In genomic region chr3:115758455-115758912, GRCm38 (mm10) we compare ENCODE assay signal across 8 mouse cellular contexts. TPM values are rescaled to one million over a fixed set of nuclear protein-coding genes. Genes with fewer than 3 reads are reported as not detected.
DNase-seq lines count a peak whose midpoint lies in the region; ATAC-seq and TF ChIP-seq lines count a peak whose summit lies in the region.

No protein-coding gene starts in this region.

- no peak overlapping the region for H3K27ac ChIP-seq in kidney, postnatal 0 days
- no peak overlapping the region for H3K27ac ChIP-seq in lung, embryonic 16.5 days (ENCODE audit: low read length)

- H3K9ac ChIP-seq in kidney, postnatal 0 days (ENCODE audit: low read depth, low read length): no peak overlapping the region
- H3K9ac ChIP-seq in lung, embryonic 16.5 days (ENCODE audit: low read length): no peak overlapping the region; the same call in 1 of the 2 replicates

- H3K4me2 ChIP-seq in kidney, postnatal 0 days (ENCODE audit: low read length): peak overlapping the region; percentile 41
- H3K4me2 ChIP-seq in lung, embryonic 16.5 days (ENCODE audit: low read depth, low read length): peak overlapping the region; percentile 46

- no peak for TF ChIP-seq CTCF in kidney, postnatal 0 days (IDR thresholded peaks at IDR 0.05; ENCODE audit: low read depth)

- intact Hi-C loops in heart, postnatal 14 days (cut with DNase I): no loop called here

- no peaks in the 10 kb centered on the region for H3K4me1 ChIP-seq in kidney, postnatal 0 days (replicated peaks; ENCODE audit: insufficient read depth, low read length)
- H3K4me1 ChIP-seq in lung, embryonic 16.5 days (replicated peaks; ENCODE audit: control insufficient read depth, insufficient read depth, low read length): peaks cover 10% of the 10 kb centered on the region

- DNase-seq in kidney, postnatal 0 days (ENCODE audit: low spot score): peak; percentile 21
- DNase-seq in kidney, adult 18-20 months: no peak
- peak; percentile 87 for DNase-seq in ZHBTc4 (ENCODE audit: low read depth, low spot score)
- peak; percentile 31 to 44 for DNase-seq in heart, postnatal 14 days
- DNase-seq in urinary bladder, adult 2 months (ENCODE audit: low spot score): no peak
- no peak for DNase-seq in frontal cortex, adult 2 months (ENCODE audit: extremely low spot score in 1 of 2, low spot score in 1 of 2)

- no peaks in the 10 kb centered on the region for H3K36me3 ChIP-seq in kidney, postnatal 0 days (ENCODE audit: insufficient read depth, low read length)
- H3K36me3 ChIP-seq in lung, embryonic 16.5 days (ENCODE audit: control insufficient read depth, insufficient read depth, low read length): no peaks in the 10 kb centered on the region

- no peaks in the 10 kb centered on the region for H3K9me3 ChIP-seq in kidney, postnatal 0 days (replicated peaks; ENCODE audit: low read length)
- no peaks in the 10 kb centered on the region for H3K9me3 ChIP-seq in lung, embryonic 16.5 days (ENCODE audit: control insufficient read depth, low read length)

- ATAC-seq in kidney, postnatal 0 days (replicated peaks; ENCODE audit: low FRiP score, low read depth): peak; percentile 67; the same call in 1 of the 2 replicates
- ATAC-seq in lung, embryonic 16.5 days (ENCODE audit: low read depth): peak; percentile 44
- no peak for ATAC-seq in erythroblast, adult 5-6 weeks (replicated peaks; ENCODE audit: low FRiP score, poor library complexity, severe bottlenecking)

- 11% methylated on average over 9 of the region's 9 CpGs for WGBS in kidney, postnatal 0 days
- WGBS in lung, embryonic 16.5 days: 8% methylated on average over 9 of the region's 9 CpGs

- no peaks in the 10 kb centered on the region for H3K27me3 ChIP-seq in kidney, postnatal 0 days (ENCODE audit: insufficient read depth, low read length)
- H3K27me3 ChIP-seq in lung, embryonic 16.5 days (ENCODE audit: control insufficient read depth, insufficient read depth, low read depth, low read length): no peaks in the 10 kb centered on the region

- no peak overlapping the region for H3K4me3 ChIP-seq in kidney, postnatal 0 days (replicated peaks; ENCODE audit: low read depth, low read length)
- peak overlapping the region; percentile 21 for H3K4me3 ChIP-seq in lung, embryonic 16.5 days (ENCODE audit: low read length)

RNA-seq across cellular contexts. Expression of gene S1pr1, which starts 43.6 kb away (rescaled TPM):
- 17.8 and 20.1 TPM in 2 replicates for polyA plus RNA-seq in kidney, postnatal 0 days (2015; fragmentation: Nextera tagmentation; extraction: Ambion mirVana)
- 100 to 1,000 TPM in 1 of 2 experiments, 10 to 100 TPM in 1; 99.1 to 105 TPM for total RNA-seq in heart, postnatal 14 days (2021)
- polyA plus RNA-seq in lung, embryonic 16.5 days (2015; fragmentation: Nextera tagmentation; extraction: Ambion mirVana): 40.3 and 41.0 TPM in 2 replicates
- total RNA-seq in erythroblast, adult 5-6 weeks (2015; ENCODE audit: low replicate concordance): 0.63 and 0.96 TPM in 2 replicates
- 0.42 and 1.6 TPM in 2 replicates for total RNA-seq in erythroblast, adult 5-6 weeks (2017; ENCODE audit: low replicate concordance)
- 17.0 and 18.3 TPM in 2 replicates for polyA plus RNA-seq in urinary bladder, adult 2 months (2012; rRNA removed)
- 159 and 175 TPM in 2 replicates for polyA plus RNA-seq in frontal cortex, adult 2 months (2012; rRNA removed)

Comparison
In these comparisons a context has a peak if more than half of its experiments do, and no peak if none do; other contexts are left out.
1. DNase-seq: peak in kidney, postnatal 0 days (single experiment), ZHBTc4 (single experiment) and heart, postnatal 14 days (2 of 2); none in kidney, adult 18-20 months (single experiment), urinary bladder, adult 2 months (single experiment) and frontal cortex, adult 2 months (0 of 2).